Mouse (Mus musculus): Measurements from ENCODE around the gene Gm3183.
"Not testable (repeated sequence)": the region's sequence is repeated elsewhere in the genome, so short reads cannot be mapped to it uniquely, and the experiment has no call there.

Gene Gm3183

GRCm38 (mm10) chr5:94865136-94865535 lies at the start of gene Gm3183:
Gene Gm3183, plus strand, starts transcription at chr5:94865436.
- DNase-seq (ENCODE audit: low spot score in 2 of 2): not testable (repeated sequence)

All from spleen, postnatal 10 days (tissue).